Mouse (Mus musculus) CH12.LX (cell line): Measurements from ENCODE around the gene Zbtb21.
A peak's percentile ranks its signal among the peaks of the same experiment; 100 is the strongest.

Experiments
- CTCF ChIP-seq, 2 experiments: IDR thresholded peaks in 1 of 2; conservative IDR thresholded peaks in 1 of 2; 2 replicates each; pipeline ENCODE4 v1.5.1; 2011 to 2012; ENCODE audit warnings: low read depth in 2 of 2, low read length in 2 of 2, improper control_type of control experiment in 1 of 2, inconsistent platforms in 1 of 2, mild to moderate bottlenecking in 1 of 2, moderate library complexity in 1 of 2
- EP300 ChIP-seq: IDR thresholded peaks from 2 replicates; pipeline ENCODE4 v1.6.1; 2011; ENCODE audit warnings: low read length, improper control_type of control experiment
- ETS1 ChIP-seq: conservative IDR thresholded peaks from 2 replicates; pipeline ENCODE4 v1.6.1; 2012; ENCODE audit warnings: low read depth, mild to moderate bottlenecking, inconsistent platforms, low read length, improper control_type of control experiment, moderate library complexity
- IRF4 ChIP-seq: IDR thresholded peaks from 2 replicates; pipeline ENCODE4 v1.6.1; 2014; ENCODE audit warnings: low read depth, mild to moderate bottlenecking, inconsistent platforms, low read length, improper control_type of control experiment
- PAX5 ChIP-seq: IDR thresholded peaks from 2 replicates; pipeline ENCODE4 v1.6.1; 2012; ENCODE audit warnings: low read length, inconsistent platforms, mixed read lengths
- SIN3A ChIP-seq: IDR thresholded peaks from 2 replicates; pipeline ENCODE4 v1.6.1; 2012; ENCODE audit warnings: low read length, improper control_type of control experiment, inconsistent platforms
- ZMIZ1 ChIP-seq: IDR thresholded peaks from 2 replicates; pipeline ENCODE4 v1.6.1; 2012; ENCODE audit warnings: low read depth, mild to moderate bottlenecking, inconsistent platforms, low read length, improper control_type of control experiment

DNA sequence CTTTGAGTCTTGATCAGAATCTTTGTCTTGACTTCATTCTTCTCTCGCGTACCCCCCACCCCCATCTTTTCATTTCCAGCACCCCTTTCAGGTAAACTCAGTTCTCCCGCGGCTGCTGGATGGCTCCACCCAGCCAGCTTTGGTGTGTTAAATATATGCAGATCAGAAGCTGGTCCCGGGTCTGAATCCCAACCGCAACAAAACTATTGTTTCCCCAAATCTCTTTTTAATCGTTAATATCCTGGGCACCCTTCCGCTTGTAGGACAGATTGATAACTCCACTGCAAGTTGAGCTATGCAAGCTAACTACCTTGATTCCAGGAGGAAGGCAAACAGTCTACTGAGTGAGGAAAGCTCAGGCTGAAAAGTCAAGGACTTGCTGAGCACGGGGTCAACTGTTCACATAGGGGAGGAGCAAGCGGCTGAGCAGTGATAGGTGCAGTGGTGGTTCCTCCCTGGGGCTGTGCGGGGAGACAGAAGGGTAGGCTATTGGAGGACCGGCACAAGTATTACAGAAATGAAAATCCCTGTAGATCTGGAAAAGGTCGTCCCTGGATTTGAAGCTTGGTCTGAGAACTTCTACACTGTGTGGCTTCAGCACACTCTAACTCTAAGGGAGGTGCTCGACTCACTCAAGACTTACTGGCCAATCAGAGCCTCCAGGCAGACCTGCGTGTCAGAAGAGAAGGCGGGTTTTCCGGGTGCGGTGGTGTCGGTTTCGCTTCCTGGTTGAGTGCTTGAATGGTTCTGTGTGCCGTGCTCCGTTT lies 34.4 kb upstream of the Zbtb21 start, which contains the start of gene B230307C23Rik:
- TF ChIP-seq PAX5 (no peak), IRF4 (peak; percentile 91), EP300 (no peak; the same call in 1 of the 2 replicates), ETS1 (no peak), SIN3A (no peak; the same call in none of the 2 replicates), CTCF (conservative IDR thresholded peaks at IDR 0.05 in 1 of 2, IDR thresholded peaks at IDR 0.05 in 1 of 2; ENCODE audit: low read depth in 2 of 2, low read length in 2 of 2) (no peak), ZMIZ1 (peak; percentile 74)
